ENCODE assay signal across 32 mouse cellular contexts in the genomic region with DNA sequence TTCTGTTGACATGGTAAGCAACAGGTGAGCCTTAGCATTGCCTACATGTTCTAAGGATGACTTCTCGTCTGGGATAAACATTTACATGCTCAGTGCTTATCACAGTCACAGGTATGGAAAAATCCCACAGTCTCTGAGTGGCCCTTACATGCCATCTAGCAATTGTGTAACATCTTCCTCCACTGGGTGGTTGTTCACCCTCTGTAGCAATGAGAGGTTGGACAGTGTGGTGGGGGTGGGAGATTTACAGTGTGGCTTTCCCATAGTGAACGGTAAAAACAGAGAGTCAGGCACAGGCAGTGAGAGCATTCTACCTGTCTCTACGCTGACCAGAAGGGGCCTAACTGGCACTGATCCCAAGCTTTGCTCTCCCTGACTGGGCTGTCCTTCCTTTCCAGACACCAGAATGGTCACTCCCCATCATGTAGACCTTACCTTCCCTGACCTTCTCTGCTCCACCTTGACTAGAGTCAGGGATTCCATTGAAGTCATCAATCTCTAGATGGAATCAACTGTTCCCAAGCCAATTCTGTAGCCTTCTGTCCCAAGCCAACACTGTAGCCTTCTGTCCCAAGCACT. TPM values are rescaled to one million over a fixed set of nuclear protein-coding genes. Genes with fewer than 3 reads are reported as not detected.
DNase-seq lines count a peak whose midpoint lies in the region; ATAC-seq and TF ChIP-seq lines count a peak whose summit lies in the region.
"Had no signal": no experiment of that assay in that cellular context is flagged by ENCODE, and none has a peak within 500 bp of the region (broad histone marks: within the 10 kb centered on the region; RNA-seq: fewer than 3 reads in every experiment).

No protein-coding gene starts in this region.

- H3K9me3 ChIP-seq in kidney, postnatal 0 days (replicated peaks; ENCODE audit: low read length), result no peaks in the 10 kb centered on the region
- H3K9me3 ChIP-seq in intestine, embryonic 14.5 days (ENCODE audit: control insufficient read depth, low read length), result no peaks in the 10 kb centered on the region
- H3K9me3 ChIP-seq in intestine, postnatal 0 days (ENCODE audit: control insufficient read depth), result no peaks in the 10 kb centered on the region
- H3K9me3 ChIP-seq: embryonic facial prominence, embryonic 10.5 days; embryonic facial prominence, embryonic 15.5 days; forebrain, embryonic 13.5 days; heart, embryonic 10.5 days; heart, embryonic 15.5 days; hindbrain, embryonic 13.5 days; midbrain, embryonic 12.5 days; neural tube, embryonic 12.5 days had no signal

- H3K4me2 ChIP-seq in kidney, postnatal 0 days (ENCODE audit: low read length), result peak overlapping the region; percentile 11
- peak overlapping the region; percentile 39 for H3K4me2 ChIP-seq in intestine, embryonic 14.5 days (ENCODE audit: low read length)
- H3K4me2 ChIP-seq in intestine, postnatal 0 days (replicated peaks; ENCODE audit: low read depth), result peak overlapping the region; percentile 63
- H3K4me2 ChIP-seq: embryonic facial prominence, embryonic 15.5 days; forebrain, embryonic 13.5 days; heart, embryonic 15.5 days; hindbrain, embryonic 13.5 days; midbrain, embryonic 12.5 days; neural tube, embryonic 12.5 days had no signal

- 0 out of 2 replicates have a peak, but pooled peaks cover 4% of the 10 kb centered on the region for H3K4me1 ChIP-seq in kidney, postnatal 0 days (replicated peaks; ENCODE audit: insufficient read depth, low read length)
- 0 out of 2 replicates have a peak, but pooled peaks cover 10% of the 10 kb centered on the region for H3K4me1 ChIP-seq in intestine, embryonic 14.5 days (replicated peaks; ENCODE audit: control insufficient read depth, insufficient read depth, low read length)
- H3K4me1 ChIP-seq in intestine, postnatal 0 days (replicated peaks; ENCODE audit: control insufficient read depth, insufficient read depth, low read length), result peaks cover 6% of the 10 kb centered on the region; the same call in 1 of the 2 replicates
- peaks cover 22% of the 10 kb centered on the region for H3K4me1 ChIP-seq in small intestine, adult 2 months (ENCODE audit: control insufficient read depth, insufficient read depth, insufficient read length, low read length)
- H3K4me1 ChIP-seq: embryonic facial prominence, embryonic 15.5 days; heart, embryonic 10.5 days; heart, embryonic 15.5 days; midbrain, embryonic 12.5 days had no signal

- H3K27ac ChIP-seq in kidney, postnatal 0 days, result no peak overlapping the region
- H3K27ac ChIP-seq in intestine, embryonic 14.5 days (ENCODE audit: low read depth), result no peak overlapping the region
- H3K27ac ChIP-seq in intestine, postnatal 0 days (ENCODE audit: low read depth, low read length), result peak overlapping the region; percentile 60
- peak overlapping the region; percentile 92 for H3K27ac ChIP-seq in small intestine, adult 2 months (ENCODE audit: insufficient read depth, low read depth, low read length)
- H3K27ac ChIP-seq: embryonic facial prominence, embryonic 10.5 days; embryonic facial prominence, embryonic 15.5 days; forebrain, embryonic 13.5 days; heart, embryonic 10.5 days; heart, embryonic 15.5 days; hindbrain, embryonic 13.5 days; liver, embryonic 14.5 days; midbrain, embryonic 12.5 days; neural tube, embryonic 12.5 days had no signal

- TF ChIP-seq CTCF in kidney, postnatal 0 days (IDR thresholded peaks at IDR 0.05; ENCODE audit: low read depth), result no peak
- TF ChIP-seq CTCF in intestine, postnatal 0 days (IDR thresholded peaks at IDR 0.05; ENCODE audit: low read depth), result no peak
- TF ChIP-seq CTCF in small intestine, adult 2 months (IDR thresholded peaks at IDR 0.05; ENCODE audit: extremely low read depth, insufficient read length, insufficient replicate concordance, low read depth, low read length), result no peak

- no peak for DNase-seq in kidney, postnatal 0 days (ENCODE audit: low spot score)
- DNase-seq in kidney, adult 11 months, result no peak
- no peak for DNase-seq in intestine, embryonic 14.5 days (ENCODE audit: low spot score)
- DNase-seq in thymus, postnatal 10 days (ENCODE audit: low spot score in 2 of 2), result no peak
- DNase-seq in ovary, postnatal 36 days (ENCODE audit: low spot score), result no peak
- DNase-seq: adrenal gland, adult 2 months; adrenal gland, postnatal 36 days; B cell, adult 2 months; cerebellum, adult 18-20 months; cerebellum, postnatal 14 days; gastrocnemius, postnatal 10 days; heart, postnatal 36 days; liver; lung, adult 2 months; lung, postnatal 10 days had no signal

- no peak for ATAC-seq in kidney, postnatal 0 days (replicated peaks; ENCODE audit: low FRiP score, low read depth)
- no peak for ATAC-seq in intestine, embryonic 14.5 days (replicated peaks; ENCODE audit: low FRiP score, low TSS enrichment, low read depth)
- no peak for ATAC-seq in intestine, postnatal 0 days
- ATAC-seq: activated CD4-positive, CD25-positive, alpha-beta regulatory T cell, adult 4 months; forebrain, embryonic 13.5 days had no signal

- WGBS in kidney, postnatal 0 days, result 53% methylated on average over 3 of the region's 3 CpGs
- WGBS in intestine, embryonic 14.5 days, result 64% methylated on average over 3 of the region's 3 CpGs
- 26% methylated on average over 3 of the region's 3 CpGs for WGBS in intestine, postnatal 0 days
- WGBS in small intestine, adult 2 months, result 28% methylated on average over 3 of the region's 3 CpGs

- no peak for TF ChIP-seq POLR2A in small intestine, adult 2 months (IDR thresholded peaks at IDR 0.05; ENCODE audit: low read depth, low read length)

- H3K27me3 ChIP-seq in kidney, postnatal 0 days (ENCODE audit: insufficient read depth, low read length), result no peaks in the 10 kb centered on the region
- H3K27me3 ChIP-seq in intestine, embryonic 14.5 days (replicated peaks; ENCODE audit: control insufficient read depth, insufficient read depth, low read length), result no peaks in the 10 kb centered on the region
- H3K27me3 ChIP-seq in intestine, postnatal 0 days (replicated peaks; ENCODE audit: control insufficient read depth, insufficient read depth, low read length), result no peaks in the 10 kb centered on the region
- H3K27me3 ChIP-seq in small intestine, adult 2 months (ENCODE audit: control insufficient read depth, insufficient read depth, low read length), result no peaks in the 10 kb centered on the region
- H3K27me3 ChIP-seq: embryonic facial prominence, embryonic 15.5 days; forebrain, embryonic 13.5 days; heart, embryonic 15.5 days; hindbrain, embryonic 13.5 days; midbrain, embryonic 12.5 days; neural tube, embryonic 12.5 days had no signal

- H3K4me3 ChIP-seq in kidney, postnatal 0 days (replicated peaks; ENCODE audit: low read depth, low read length), result no peak overlapping the region
- peak overlapping the region; percentile 34 for H3K4me3 ChIP-seq in intestine, embryonic 14.5 days (ENCODE audit: low read depth, low read length)
- peak overlapping the region; percentile 45 for H3K4me3 ChIP-seq in intestine, postnatal 0 days (ENCODE audit: low read depth, low read length)
- H3K4me3 ChIP-seq in small intestine, adult 2 months (ENCODE audit: low read depth, low read length), result peak overlapping the region; percentile 66
- H3K4me3 ChIP-seq: embryonic facial prominence, embryonic 10.5 days; embryonic facial prominence, embryonic 15.5 days; forebrain, embryonic 13.5 days; heart, embryonic 10.5 days; heart, embryonic 15.5 days; hindbrain, embryonic 13.5 days; midbrain, embryonic 12.5 days; myocyte; neural tube, embryonic 12.5 days had no signal

- no peaks in the 10 kb centered on the region for H3K36me3 ChIP-seq in kidney, postnatal 0 days (ENCODE audit: insufficient read depth, low read length)
- H3K36me3 ChIP-seq in intestine, embryonic 14.5 days (ENCODE audit: control insufficient read depth, insufficient read depth, low read length), result no peaks in the 10 kb centered on the region
- H3K36me3 ChIP-seq in intestine, postnatal 0 days (ENCODE audit: control insufficient read depth, insufficient read depth), result no peaks in the 10 kb centered on the region
- peaks cover 4% of the 10 kb centered on the region; the same call in 1 of the 2 replicates for H3K36me3 ChIP-seq in small intestine, adult 2 months (ENCODE audit: control insufficient read depth, insufficient read depth, low read length)
- H3K36me3 ChIP-seq: embryonic facial prominence, embryonic 10.5 days; embryonic facial prominence, embryonic 15.5 days; heart, embryonic 10.5 days; heart, embryonic 15.5 days; hindbrain, embryonic 13.5 days; midbrain, embryonic 12.5 days; neural tube, embryonic 12.5 days had no signal

- H3K9ac ChIP-seq in kidney, postnatal 0 days (ENCODE audit: low read depth, low read length), result no peak overlapping the region
- H3K9ac ChIP-seq in intestine, embryonic 14.5 days (ENCODE audit: low read length), result no peak overlapping the region
- H3K9ac ChIP-seq in intestine, postnatal 0 days (ENCODE audit: low read depth, low read length), result peak overlapping the region; percentile 35; the same call in 1 of the 2 replicates
- H3K9ac ChIP-seq: embryonic facial prominence, embryonic 15.5 days; forebrain, embryonic 13.5 days; heart, embryonic 15.5 days; hindbrain, embryonic 13.5 days; liver, embryonic 14.5 days; midbrain, embryonic 12.5 days; neural tube, embryonic 12.5 days had no signal

RNA-seq across cellular contexts. Expression of a gene that starts 1.8 kb away (rescaled TPM):
- 24.6 and 26.1 TPM in 2 replicates for polyA plus RNA-seq in kidney, postnatal 0 days (2015; fragmentation: Nextera tagmentation; extraction: Ambion mirVana)
- 16.8 and 18.9 TPM in 2 replicates for polyA plus RNA-seq in intestine, embryonic 14.5 days (2014; fragmentation: Nextera tagmentation; extraction: Ambion mirVana)
- 61.7 and 63.6 TPM in 2 replicates for polyA plus RNA-seq in intestine, postnatal 0 days (2015; fragmentation: Nextera tagmentation; extraction: Ambion mirVana)
- 13.8 and 41.7 TPM in 2 replicates for polyA plus RNA-seq in small intestine, adult 2 months (2012; rRNA removed)
- polyA plus RNA-seq: activated CD4-positive, CD25-positive, alpha-beta regulatory T cell, adult 4 months; adrenal gland, adult 2 months; brain, embryonic 14.5 days; embryonic facial prominence, embryonic 10.5 days; embryonic facial prominence, embryonic 15.5 days; forebrain, embryonic 13.5 days; heart, embryonic 10.5 days; heart, embryonic 15.5 days; limb, embryonic 11.5 days; liver, embryonic 14.5 days; lung, adult 2 months; midbrain, embryonic 12.5 days; midbrain, postnatal 0 days; myocyte; neural tube, embryonic 12.5 days; testis, adult 2 months had no signal

RNA-seq across cellular contexts. Expression of a gene that starts 10.6 kb away (rescaled TPM):
- 1.0 and 1.3 TPM in 2 replicates for polyA plus RNA-seq in kidney, postnatal 0 days (2015; fragmentation: Nextera tagmentation; extraction: Ambion mirVana)
- 1.9 and 2.3 TPM in 2 replicates for polyA plus RNA-seq in intestine, embryonic 14.5 days (2014; fragmentation: Nextera tagmentation; extraction: Ambion mirVana)
- 4.7 and 5.2 TPM in 2 replicates for polyA plus RNA-seq in intestine, postnatal 0 days (2015; fragmentation: Nextera tagmentation; extraction: Ambion mirVana)
- polyA plus RNA-seq in small intestine, adult 2 months (2012; rRNA removed), result 4.3 and 17.0 TPM in 2 replicates

Comparison
In these comparisons a context has a peak if more than half of its experiments do, and no peak if none do; other contexts are left out.
1. H3K27ac ChIP-seq: peak in intestine, postnatal 0 days (single experiment) and small intestine, adult 2 months (single experiment); none in kidney, postnatal 0 days (single experiment) and intestine, embryonic 14.5 days (single experiment).
2. H3K4me2 ChIP-seq: peak in every context shown above with its lines; median percentile 63 in intestine, postnatal 0 days; 39 in intestine, embryonic 14.5 days; 11 in kidney, postnatal 0 days.